Mouse (Mus musculus) testis, adult 2 months (tissue): ENCODE data around the gene Rab8b. TPM values are rescaled to one million over a fixed set of nuclear protein-coding genes. Genes with fewer than 3 reads are reported as not detected.
"Not testable (repeated sequence)": the region's sequence is repeated elsewhere in the genome, so short reads cannot be mapped to it uniquely, and the experiment has no call there.

Experiments used
- H3K27ac ChIP-seq: fragments of 200-500 bp; 2 replicates; pipeline ENCODE4 v1.5.1; 2012; ENCODE audit warnings: low read depth, low read length; ENCODE audit not compliant: control insufficient read depth, insufficient read depth
- H3K27me3 ChIP-seq: fragments of 200-500 bp; 2 replicates; pipeline ENCODE4 v1.6.1; 2012; ENCODE audit warnings: mild to moderate bottlenecking, low read length, moderate library complexity; ENCODE audit not compliant: control insufficient read depth, insufficient read depth
- H3K36me3 ChIP-seq: fragments of 200-500 bp; 2 replicates; pipeline ENCODE4 v1.6.1; 2012; ENCODE audit warnings: mild to moderate bottlenecking, low read length; ENCODE audit not compliant: control insufficient read depth, insufficient read depth
- H3K4me1 ChIP-seq: fragments of 200-500 bp; 2 replicates; pipeline ENCODE4 v1.6.1; 2012; ENCODE audit warnings: low read length; ENCODE audit not compliant: control insufficient read depth, insufficient read depth
- H3K4me3 ChIP-seq: fragments of 200-500 bp; 2 replicates; pipeline ENCODE4 v1.5.1; 2012; ENCODE audit warnings: low read depth, mild to moderate bottlenecking, low read length, moderate library complexity, mixed read lengths; ENCODE audit not compliant: control insufficient read depth
- CTCF ChIP-seq: fragments of 200-500 bp; IDR thresholded peaks from 2 replicates; pipeline ENCODE4 v1.5.1; 2012; ENCODE audit warnings: low read depth, mild to moderate bottlenecking, inconsistent platforms, low read length, moderate library complexity; ENCODE audit not compliant: control insufficient read depth, insufficient read depth, insufficient replicate concordance
- POLR2A ChIP-seq: fragments of 200-500 bp; IDR thresholded peaks from 2 replicates; pipeline ENCODE4 v1.6.1; 2012; ENCODE audit warnings: low read depth, mild to moderate bottlenecking, inconsistent platforms, low read length, moderate library complexity; ENCODE audit not compliant: control insufficient read depth
- polyA plus RNA-seq: library from polyadenylated mRNA; depleted of rRNA; stranded (reverse); fragments of >200 nt; gene quantifications from 2 replicates; pipeline ENCODE4 v1.2.3, GENCODE M21; 2012

Rab8b gene
- polyA plus RNA-seq, 1 experiment = 10.9 TPM

DNA sequence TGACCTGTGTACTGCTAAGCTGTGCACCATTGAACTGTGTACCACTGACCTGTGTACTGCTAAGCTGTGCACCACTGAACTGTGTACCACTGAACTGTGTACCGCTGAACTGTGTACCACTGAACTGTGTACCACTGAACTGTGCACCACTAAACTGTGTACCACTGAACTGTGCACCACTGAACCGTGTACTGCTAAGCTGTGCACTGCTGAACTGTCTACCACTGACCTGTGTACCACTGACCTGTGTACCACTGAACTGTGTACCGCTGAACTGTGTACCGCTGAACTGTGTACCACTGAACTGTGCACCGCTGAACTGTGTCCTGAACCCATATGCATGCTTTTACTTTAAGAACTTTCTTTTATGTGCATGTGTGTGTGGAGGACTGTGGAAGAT, 45.2 kb downstream of the Rab8b start:
- Histone ChIP-seq H3K4me3 (no peak overlapping the region), H3K36me3 (no peaks in the 10 kb centered on the region), H3K4me1 (no peaks in the 10 kb centered on the region), H3K27ac (0 out of 2 replicates have a peak overlapping the region, but pooled peaks have one; percentile 3), H3K27me3 (no peaks in the 10 kb centered on the region)
- TF ChIP-seq CTCF = no peak
- no peak for TF ChIP-seq POLR2A

DNA sequence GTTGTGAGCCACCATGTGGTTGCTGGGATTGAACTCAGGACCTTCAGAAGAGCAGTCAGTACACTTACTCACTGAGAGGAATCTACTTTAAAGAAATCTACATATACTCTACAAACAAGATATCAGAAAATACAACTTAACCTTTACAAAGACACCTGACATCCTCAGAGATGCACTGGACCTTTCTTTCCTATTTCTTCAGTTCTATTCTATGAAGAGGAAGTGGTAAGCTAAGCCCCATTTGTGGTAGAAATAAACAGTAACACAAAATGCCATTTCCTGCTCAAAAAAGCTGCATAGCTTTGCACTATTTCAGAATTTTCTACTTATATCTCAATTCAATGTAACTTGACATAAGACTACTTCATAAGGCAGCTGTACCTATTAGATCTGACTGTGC, 46.0 kb downstream of the Rab8b start:
- Histone ChIP-seq H3K4me3 (no peak overlapping the region), H3K27me3 (no peaks in the 10 kb centered on the region), H3K4me1 (no peaks in the 10 kb centered on the region), H3K36me3 (no peaks in the 10 kb centered on the region), H3K27ac (no peak overlapping the region)
- TF ChIP-seq POLR2A = no peak
- TF ChIP-seq CTCF = no peak

DNA sequence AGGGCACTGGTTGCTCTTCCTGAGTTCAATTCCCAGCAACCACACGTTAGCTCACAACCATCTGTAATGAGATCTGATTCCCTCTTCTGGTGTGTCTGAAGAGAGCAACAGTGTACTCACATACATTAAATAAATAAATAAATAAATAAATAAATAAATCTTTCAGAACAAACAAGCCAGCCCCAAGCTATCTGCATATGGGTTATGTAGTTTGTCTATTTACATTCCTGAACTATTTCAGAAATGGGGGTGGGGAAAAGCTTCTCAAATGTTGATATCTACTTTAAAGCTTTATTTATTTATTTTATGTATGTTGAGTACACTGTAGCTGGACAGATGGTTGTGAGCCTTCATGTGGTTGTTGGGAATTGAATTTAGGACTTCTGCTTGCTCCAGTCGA, 46.5 kb downstream of the Rab8b start:
- not testable (repeated sequence) for H3K27ac ChIP-seq, H3K36me3 ChIP-seq, H3K4me1 ChIP-seq, H3K4me3 ChIP-seq, H3K27me3 ChIP-seq

DNA sequence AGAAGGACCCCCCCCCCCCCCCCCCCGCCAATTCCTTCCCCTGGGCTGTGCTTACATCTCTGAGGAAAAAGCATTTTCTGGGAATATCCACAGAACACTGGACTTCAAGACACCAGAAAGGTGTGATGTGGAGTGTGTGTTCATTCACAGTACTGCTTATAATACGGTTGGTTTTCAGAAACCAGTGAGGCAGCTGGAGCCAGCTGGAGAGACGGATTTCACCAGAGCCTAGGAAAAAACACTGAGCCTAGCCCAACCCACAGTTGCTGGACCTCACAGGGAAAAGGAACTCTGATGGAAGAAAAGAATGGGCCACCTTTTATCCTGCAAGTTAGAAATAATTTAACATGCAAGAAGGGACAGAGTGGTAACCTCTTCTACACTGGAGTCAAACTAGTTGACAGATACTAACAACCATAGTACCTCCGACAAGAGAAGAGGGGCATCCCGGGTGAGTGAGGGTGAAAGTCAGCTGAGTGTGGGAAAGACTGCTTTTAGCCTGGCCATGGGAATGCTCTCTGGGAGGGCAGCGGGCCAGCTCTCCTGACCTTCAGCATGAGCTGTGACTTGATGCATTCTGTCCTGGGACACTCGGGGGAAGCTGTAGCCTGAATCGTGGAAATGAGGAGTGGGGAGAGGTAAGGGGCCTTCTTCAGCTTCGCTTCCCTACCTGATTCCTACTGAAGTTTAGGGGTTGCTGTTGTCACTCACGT, 47.3 kb downstream of the Rab8b start:
- Histone ChIP-seq H3K27ac (peak overlapping the region; percentile 54; the same call in 1 of the 2 replicates), H3K27me3 (no peaks in the 10 kb centered on the region), H3K4me1 (no peaks in the 10 kb centered on the region; the same call in 1 of the 2 replicates), H3K4me3 (no peak overlapping the region), H3K36me3 (no peaks in the 10 kb centered on the region)
- no peak for TF ChIP-seq CTCF
- no peak for TF ChIP-seq POLR2A

DNA sequence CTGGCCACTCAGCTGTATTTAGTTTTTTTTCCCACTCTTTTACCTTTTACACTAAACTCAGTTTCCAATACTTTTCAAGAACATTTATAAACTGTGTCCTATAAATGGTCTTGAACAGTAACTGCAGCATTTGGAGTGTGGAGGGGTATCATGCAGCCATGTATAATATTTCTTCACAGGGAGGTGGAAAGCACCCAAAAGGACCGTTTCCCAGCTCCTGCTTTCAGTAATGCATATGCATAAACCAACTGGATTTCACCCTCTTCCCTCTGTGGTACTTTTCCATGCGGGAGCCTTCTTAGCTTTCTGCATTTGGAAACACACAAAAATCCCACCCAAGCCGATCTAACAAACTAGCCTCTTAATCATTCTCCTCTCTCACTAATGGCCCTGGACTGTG, 54.8 kb downstream of the Rab8b start:
- TF ChIP-seq POLR2A (no peak), CTCF (no peak)
- Histone ChIP-seq H3K4me3 (no peak overlapping the region), H3K4me1 (no peaks in the 10 kb centered on the region; the same call in 1 of the 2 replicates), H3K27me3 (no peaks in the 10 kb centered on the region), H3K27ac (no peak overlapping the region), H3K36me3 (no peaks in the 10 kb centered on the region; the same call in 1 of the 2 replicates)

DNA sequence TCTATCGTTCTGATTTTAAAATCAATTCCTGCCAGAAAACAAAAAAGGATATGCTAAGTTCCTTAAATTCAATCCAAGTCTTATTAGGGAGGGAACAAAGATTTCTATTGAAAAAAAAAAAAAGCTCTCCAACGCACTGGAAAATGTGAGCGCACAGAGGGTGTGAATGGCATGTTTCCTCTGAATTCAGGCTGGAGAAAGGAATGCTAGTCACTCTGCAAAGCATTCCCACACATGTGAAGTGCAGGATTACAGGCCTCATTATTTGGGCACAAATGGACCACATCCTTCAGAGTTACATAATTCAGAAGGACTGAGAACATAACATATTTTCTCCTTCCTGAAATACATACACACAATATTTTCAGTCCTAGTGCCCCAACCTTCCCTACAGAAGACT, 56.0 kb downstream of the Rab8b start:
- Histone ChIP-seq H3K36me3 (no peaks in the 10 kb centered on the region; the same call in 1 of the 2 replicates), H3K27ac (no peak overlapping the region), H3K4me1 (no peaks in the 10 kb centered on the region; the same call in 1 of the 2 replicates), H3K4me3 (no peak overlapping the region), H3K27me3 (no peaks in the 10 kb centered on the region)
- no peak for TF ChIP-seq CTCF
- no peak for TF ChIP-seq POLR2A

DNA sequence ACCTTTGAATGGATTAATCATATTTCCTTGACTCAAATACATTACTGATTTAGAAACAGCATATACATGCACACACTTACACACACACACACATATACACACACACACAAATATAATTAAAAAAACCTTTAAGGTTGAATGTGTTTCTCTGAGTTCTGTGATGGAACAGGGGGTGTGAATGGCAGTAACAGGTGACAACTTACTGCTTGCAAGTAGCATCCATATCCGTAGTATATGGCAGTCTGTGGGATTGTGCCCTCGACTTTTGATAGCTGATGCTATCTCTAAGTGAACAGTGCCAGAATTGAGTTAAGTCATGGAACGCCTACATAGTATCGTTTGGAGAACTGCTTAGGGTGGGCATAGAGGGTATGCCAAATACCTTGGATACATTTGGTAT, 57.3 kb downstream of the Rab8b start:
- Histone ChIP-seq H3K36me3 (no peaks in the 10 kb centered on the region; the same call in 1 of the 2 replicates), H3K27ac (no peak overlapping the region), H3K4me1 (no peaks in the 10 kb centered on the region), H3K27me3 (no peaks in the 10 kb centered on the region), H3K4me3 (no peak overlapping the region)
- TF ChIP-seq POLR2A = no peak
- no peak for TF ChIP-seq CTCF
